Mouse (Mus musculus) mature B cell (primary cell): ENCODE results near the gene Frem3.

Source experiments
- in situ Hi-C: fragments of 300-500 bp; cut with MboI; formaldehyde crosslinking; loops from 2 replicates; pipeline ENCODE4 v1.14.3; 2019

Frem3 gene

GRCm38 (mm10) chr8:80610549-80611440, at the start of gene Frem3:
TSS of gene Frem3 (plus strand) at chr8:80611080.
- in situ Hi-C loops, result no loop called here

- in situ Hi-C loops, result no loop called here
These were observed 46.6 kb upstream of the Frem3 start for GRCm38 (mm10) chr8:80564205-80564839.

- in situ Hi-C loops, result no loop called here
These were observed 43.4 kb upstream of the Frem3 start for GRCm38 (mm10) chr8:80567471-80567870.

- in situ Hi-C loops, result no loop called here
These were observed 42.5 kb upstream of the Frem3 start for GRCm38 (mm10) chr8:80568243-80568995.

- in situ Hi-C loops, result no loop called here
These were observed 38.3 kb upstream of the Frem3 start for GRCm38 (mm10) chr8:80572417-80573061.

GRCm38 (mm10) chr8:80577126-80577525, 33.8 kb upstream of the Frem3 start:
- in situ Hi-C loops, result no loop called here

GRCm38 (mm10) chr8:80579038-80579437, 31.8 kb upstream of the Frem3 start:
- in situ Hi-C loops, result no loop called here

- in situ Hi-C loops, result no loop called here
These were observed 18.3 kb upstream of the Frem3 start for GRCm38 (mm10) chr8:80592626-80593025.

- in situ Hi-C loops, result no loop called here
These were observed 10.2 kb upstream of the Frem3 start for GRCm38 (mm10) chr8:80600600-80601170.

- in situ Hi-C loops, result no loop called here
These were observed 9.0 kb upstream of the Frem3 start for GRCm38 (mm10) chr8:80601886-80602285.

GRCm38 (mm10) chr8:80607082-80607481, 3.8 kb upstream of the Frem3 start:
- in situ Hi-C loops, result no loop called here

- in situ Hi-C loops, result no loop called here
These were observed 516 bp downstream of the Frem3 start for GRCm38 (mm10) chr8:80611441-80611751.

- in situ Hi-C loops, result no loop called here
These were observed 8.9 kb downstream of the Frem3 start for GRCm38 (mm10) chr8:80619787-80620186.

GRCm38 (mm10) chr8:80647394-80647793, 36.5 kb downstream of the Frem3 start:
- in situ Hi-C loops, result no loop called here

GRCm38 (mm10) chr8:80657639-80658038, 46.8 kb downstream of the Frem3 start:
- in situ Hi-C loops, result no loop called here

GRCm38 (mm10) chr8:80661055-80661454, 50.2 kb downstream of the Frem3 start:
- in situ Hi-C loops, result no loop called here

- in situ Hi-C loops, result no loop called here
These were observed 52.6 kb downstream of the Frem3 start for GRCm38 (mm10) chr8:80663476-80663875.

- in situ Hi-C loops, result no loop called here
These were observed 58.5 kb downstream of the Frem3 start for GRCm38 (mm10) chr8:80669277-80669901.

GRCm38 (mm10) chr8:80682594-80682993, 71.7 kb downstream of the Frem3 start:
- in situ Hi-C loops, result loop anchor here (25.0 kb wide), 2 partner anchors 195 to 945 kb away; partner anchors contain the start of gene Gypa

GRCm38 (mm10) chr8:80683756-80684335, 73.0 kb downstream of the Frem3 start:
- in situ Hi-C loops, result loop anchor here (25.0 kb wide), 2 partner anchors 197 to 947 kb away; partner anchors contain the start of gene Gypa

GRCm38 (mm10) chr8:80688141-80688540, 77.3 kb downstream of the Frem3 start:
- in situ Hi-C loops, result loop anchor here (25.0 kb wide), 2 partner anchors 201 to 951 kb away; partner anchors contain the start of gene Gypa
